Mouse (Mus musculus): ENCODE data around the gene Gtf2h2.
A peak's percentile ranks its signal among the peaks of the same experiment; 100 is the strongest.
"Not testable (repeated sequence)": the region's sequence is repeated elsewhere in the genome, so short reads cannot be mapped to it uniquely, and the experiment has no call there.

Gene Gtf2h2

GRCm38 (mm10) chr13:100490424-100490823 is 2.0 kb downstream of the Gtf2h2 start:
- no peak for DNase-seq (ENCODE audit: low read depth)

- no peak for DNase-seq (ENCODE audit: low read depth)
Measured at GRCm38 (mm10) chr13:100483610-100484009, 8.8 kb downstream of the Gtf2h2 start.

GRCm38 (mm10) chr13:100463527-100464222 is 28.7 kb downstream of the Gtf2h2 start:
- DNase-seq (ENCODE audit: low read depth): peak; percentile 1

GRCm38 (mm10) chr13:100461336-100461735 is 31.0 kb downstream of the Gtf2h2 start:
- DNase-seq (ENCODE audit: low read depth): peak; percentile 5

- not testable (repeated sequence) for DNase-seq (ENCODE audit: low read depth)
Measured at GRCm38 (mm10) chr13:100452415-100453127, 39.8 kb downstream of the Gtf2h2 start, which contains the start of gene Naip1. Gene Naip1, minus strand, starts transcription at chr13:100452869.

GRCm38 (mm10) chr13:100449495-100449894 is 42.9 kb downstream of the Gtf2h2 start:
- DNase-seq (ENCODE audit: low read depth): no peak

GRCm38 (mm10) chr13:100440116-100440515 is 52.3 kb downstream of the Gtf2h2 start:
- no peak for DNase-seq (ENCODE audit: low read depth)

GRCm38 (mm10) chr13:100438701-100439100 is 53.7 kb downstream of the Gtf2h2 start:
- DNase-seq (ENCODE audit: low read depth): peak; percentile 57

GRCm38 (mm10) chr13:100437322-100437825 is 55.0 kb downstream of the Gtf2h2 start:
- DNase-seq (ENCODE audit: low read depth): no peak

GRCm38 (mm10) chr13:100436556-100437163 is 55.7 kb downstream of the Gtf2h2 start:
- DNase-seq (ENCODE audit: low read depth): peak; percentile 11

GRCm38 (mm10) chr13:100419958-100420357 is 72.4 kb downstream of the Gtf2h2 start:
- not testable (repeated sequence) for DNase-seq (ENCODE audit: low read depth)

GRCm38 (mm10) chr13:100414428-100414827 is 78.0 kb downstream of the Gtf2h2 start:
- DNase-seq (ENCODE audit: low read depth): no peak

Data from NIH3T3 (cell line).